Mouse (Mus musculus) liver, embryonic 11.5 days (tissue): ENCODE results near the gene Ccdc181. TPM values are rescaled to one million over a fixed set of nuclear protein-coding genes. Genes with fewer than 3 reads are reported as not detected.

ENCODE experiments used
- ATAC-seq: fragments of 200-750 bp; cut with Nextera tagmentation; replicated peaks from 2 replicates; pipeline ENCODE4 v1.8.0; 2017; ENCODE audit warnings: moderate number of reproducible peaks, mild to moderate bottlenecking, moderate TSS enrichment, moderate library complexity; ENCODE audit not compliant: low FRiP score
- DNase-seq: peaks from one replicate; pipeline ENCODE4 v3.0.0-alpha.2; 2017; ENCODE audit warnings: low spot score
- H3K27ac ChIP-seq: fragments of 300-500 bp; sonication (generic); 2 replicates; pipeline ENCODE4 v1.5.1; 2014; ENCODE audit warnings: mild to moderate bottlenecking, low read depth, low read length, control low read depth
- H3K27me3 ChIP-seq: fragments of 300-500 bp; sonication (generic); replicated peaks from 2 replicates; pipeline ENCODE4 v1.6.1; 2014; ENCODE audit warnings: low read length, mixed read lengths; ENCODE audit not compliant: control insufficient read depth, insufficient read depth
- H3K36me3 ChIP-seq: fragments of 300-500 bp; sonication (generic); 2 replicates; pipeline ENCODE4 v1.6.1; 2014; ENCODE audit warnings: mild to moderate bottlenecking, low read length, moderate library complexity, mixed read lengths; ENCODE audit not compliant: control insufficient read depth, insufficient read depth
- H3K4me1 ChIP-seq: fragments of 300-500 bp; sonication (generic); replicated peaks from 2 replicates; pipeline ENCODE4 v1.6.1; 2014; ENCODE audit warnings: low read length, mixed read lengths; ENCODE audit not compliant: control insufficient read depth, insufficient read depth
- H3K4me2 ChIP-seq: fragments of 300-500 bp; sonication (generic); 2 replicates; pipeline ENCODE4 v1.6.1; 2014; ENCODE audit warnings: mild to moderate bottlenecking, control low read depth, moderate library complexity
- H3K4me3 ChIP-seq: fragments of 300-500 bp; sonication (generic); 2 replicates; pipeline ENCODE4 v1.5.1; 2014; ENCODE audit warnings: low read depth, low read length, control low read depth
- H3K9ac ChIP-seq: fragments of 300-500 bp; sonication (generic); 2 replicates; pipeline ENCODE4 v1.6.1; 2014; ENCODE audit warnings: low read depth, low read length, control low read depth
- H3K9me3 ChIP-seq: fragments of 300-500 bp; sonication (generic); 2 replicates; pipeline ENCODE4 v1.6.1; 2016; ENCODE audit warnings: low read length, inconsistent platforms, mixed read lengths; ENCODE audit not compliant: control insufficient read depth
- WGBS: fragments of 180-500 bp; shearing (Covaris S2); extraction: QIAGEN DNeasy Blood & Tissue Kit; methylation state at CpG from one replicate; pipeline ENCODE4 v1.1.7; 2014; 5-methylcytosine and 5-hydroxymethylcytosine counted together
- polyA plus RNA-seq: library from polyadenylated mRNA; unstranded; fragments of >200 nt; fragmentation: Nextera tagmentation; extraction: Ambion mirVana; gene quantifications from 2 replicates; pipeline ENCODE4 v1.2.1, GENCODE M21; 2014

Gene Ccdc181
- polyA plus RNA-seq, 1 experiment from 2014 or later: 9.4 TPM

GRCm38 (mm10) chr1:164301949-164302348 is 26.6 kb downstream of the Ccdc181 start:
- no peak overlapping the region for H3K27ac ChIP-seq
- no peak overlapping the region for H3K9ac ChIP-seq
- no peak overlapping the region for H3K4me3 ChIP-seq
- peaks cover 17% of the 10 kb centered on the region; the same call in 1 of the 2 replicates for H3K36me3 ChIP-seq
- no peak overlapping the region for H3K4me2 ChIP-seq
- no peaks in the 10 kb centered on the region for H3K27me3 ChIP-seq
- DNase-seq (no peak), ATAC-seq (no peak)
- no peaks in the 10 kb centered on the region for H3K9me3 ChIP-seq
- 88% methylated on average over 4 of the region's 4 CpGs for WGBS
- H3K4me1 ChIP-seq: peaks cover 5% of the 10 kb centered on the region; the same call in 1 of the 2 replicates

GRCm38 (mm10) chr1:164303821-164304220 is 28.4 kb downstream of the Ccdc181 start, which contains the start of gene Nme7:
TSS of gene Nme7 (plus strand) at chr1:164304121.
- no peak for DNase-seq
- WGBS: 90% methylated on average over 5 of the region's 5 CpGs
- Histone ChIP-seq H3K9me3 (no peaks in the 10 kb centered on the region), H3K4me2 (no peak within 1 kb of the TSS), H3K9ac (no peak within 1 kb of the TSS), H3K4me1 (peaks cover 8% of the 10 kb centered on the region; the same call in 1 of the 2 replicates), H3K36me3 (peaks cover 11% of the 10 kb centered on the region; the same call in 1 of the 2 replicates), H3K4me3 (no peak within 1 kb of the TSS), H3K27me3 (no peaks in the 10 kb centered on the region), H3K27ac (no peak within 1 kb of the TSS)
- no peak for ATAC-seq

GRCm38 (mm10) chr1:164307124-164307751 is 31.9 kb downstream of the Ccdc181 start, which contains the start of gene Blzf1:
TSS of gene Blzf1 (minus strand) at chr1:164307489.
- Histone ChIP-seq H3K27me3 (no peaks in the 10 kb centered on the region), H3K4me3 (peak within 1 kb of the TSS; percentile 88), H3K36me3 (peaks cover 2% of the 10 kb centered on the region; the same call in 1 of the 2 replicates), H3K27ac (peak within 1 kb of the TSS; percentile 77), H3K4me2 (peak within 1 kb of the TSS; percentile 86), H3K4me1 (peaks cover 8% of the 10 kb centered on the region; the same call in 1 of the 2 replicates), H3K9ac (peak within 1 kb of the TSS; percentile 82), H3K9me3 (no peaks in the 10 kb centered on the region)
- peak; percentile 99 for ATAC-seq
- WGBS: under 1% methylated on average over 35 of the region's 35 CpGs
- peak; percentile 92 for DNase-seq

GRCm38 (mm10) chr1:164307922-164308321 is 32.5 kb downstream of the Ccdc181 start:
- no peak for ATAC-seq
- Histone ChIP-seq H3K4me1 (peaks cover 8% of the 10 kb centered on the region; the same call in 1 of the 2 replicates), H3K4me2 (peak overlapping the region; percentile 75), H3K9ac (peak overlapping the region; percentile 60; the same call in 1 of the 2 replicates), H3K27ac (no peak overlapping the region), H3K27me3 (no peaks in the 10 kb centered on the region), H3K4me3 (peak overlapping the region; percentile 88), H3K9me3 (no peaks in the 10 kb centered on the region), H3K36me3 (no peaks in the 10 kb centered on the region)
- 12% methylated on average over 10 of the region's 10 CpGs for WGBS
- no peak for DNase-seq

- H3K27me3 ChIP-seq: no peaks in the 10 kb centered on the region
- H3K9ac ChIP-seq: no peak overlapping the region
- H3K4me1 ChIP-seq: no peaks in the 10 kb centered on the region; the same call in 1 of the 2 replicates
- H3K4me3 ChIP-seq: no peak overlapping the region
- no peak overlapping the region for H3K4me2 ChIP-seq
- no peak overlapping the region for H3K27ac ChIP-seq
- DNase-seq: no peak
- H3K9me3 ChIP-seq: no peaks in the 10 kb centered on the region
- WGBS: 82% methylated on average over 5 of the region's 5 CpGs
- ATAC-seq: no peak
- no peaks in the 10 kb centered on the region for H3K36me3 ChIP-seq
These were observed 38.7 kb downstream of the Ccdc181 start for GRCm38 (mm10) chr1:164314085-164314484.

- Histone ChIP-seq H3K9me3 (no peaks in the 10 kb centered on the region), H3K4me3 (no peak overlapping the region), H3K36me3 (no peaks in the 10 kb centered on the region), H3K27me3 (no peaks in the 10 kb centered on the region), H3K4me2 (no peak overlapping the region), H3K4me1 (peaks cover 8% of the 10 kb centered on the region; the same call in 1 of the 2 replicates), H3K27ac (no peak overlapping the region), H3K9ac (no peak overlapping the region)
- 75% methylated on average over 8 of the region's 8 CpGs for WGBS
- ATAC-seq: no peak
- no peak for DNase-seq
These were observed 39.9 kb downstream of the Ccdc181 start for GRCm38 (mm10) chr1:164315266-164315665.

GRCm38 (mm10) chr1:164316697-164317096 is 41.3 kb downstream of the Ccdc181 start:
- DNase-seq (peak; percentile 67), ATAC-seq (0 out of 2 replicates have a peak, but pooled peaks have one; percentile 37)
- Histone ChIP-seq H3K4me1 (peaks cover 12% of the 10 kb centered on the region), H3K4me3 (no peak overlapping the region), H3K9me3 (no peaks in the 10 kb centered on the region), H3K27me3 (no peaks in the 10 kb centered on the region), H3K36me3 (no peaks in the 10 kb centered on the region), H3K9ac (no peak overlapping the region), H3K4me2 (no peak overlapping the region), H3K27ac (no peak overlapping the region)
- 26% methylated on average over 3 of the region's 3 CpGs for WGBS

- ATAC-seq (no peak), DNase-seq (no peak)
- Histone ChIP-seq H3K36me3 (no peaks in the 10 kb centered on the region), H3K9me3 (no peaks in the 10 kb centered on the region), H3K4me1 (peaks cover 12% of the 10 kb centered on the region), H3K4me3 (no peak overlapping the region), H3K27me3 (no peaks in the 10 kb centered on the region), H3K9ac (no peak overlapping the region), H3K27ac (no peak overlapping the region), H3K4me2 (no peak overlapping the region)
- 58% methylated on average over 9 of the region's 9 CpGs for WGBS
These were observed 41.9 kb downstream of the Ccdc181 start for GRCm38 (mm10) chr1:164317261-164317660.

- Histone ChIP-seq H3K4me2 (no peak overlapping the region), H3K36me3 (no peaks in the 10 kb centered on the region), H3K4me3 (no peak overlapping the region), H3K27me3 (no peaks in the 10 kb centered on the region), H3K27ac (no peak overlapping the region), H3K4me1 (peaks cover 12% of the 10 kb centered on the region), H3K9me3 (no peaks in the 10 kb centered on the region), H3K9ac (no peak overlapping the region)
- DNase-seq (no peak), ATAC-seq (no peak)
- 91% methylated on average over 5 of the region's 5 CpGs for WGBS
These were observed 43.1 kb downstream of the Ccdc181 start for GRCm38 (mm10) chr1:164318474-164318873.
